Mouse (Mus musculus): ENCODE measurements at regions not wholly inside any gene's neighbourhood (a gene's known extent, or its start where the extent isn't known, plus 50 kb on each side); places are given as distances from the start of the nearest gene placed in this dataset.

DNA sequence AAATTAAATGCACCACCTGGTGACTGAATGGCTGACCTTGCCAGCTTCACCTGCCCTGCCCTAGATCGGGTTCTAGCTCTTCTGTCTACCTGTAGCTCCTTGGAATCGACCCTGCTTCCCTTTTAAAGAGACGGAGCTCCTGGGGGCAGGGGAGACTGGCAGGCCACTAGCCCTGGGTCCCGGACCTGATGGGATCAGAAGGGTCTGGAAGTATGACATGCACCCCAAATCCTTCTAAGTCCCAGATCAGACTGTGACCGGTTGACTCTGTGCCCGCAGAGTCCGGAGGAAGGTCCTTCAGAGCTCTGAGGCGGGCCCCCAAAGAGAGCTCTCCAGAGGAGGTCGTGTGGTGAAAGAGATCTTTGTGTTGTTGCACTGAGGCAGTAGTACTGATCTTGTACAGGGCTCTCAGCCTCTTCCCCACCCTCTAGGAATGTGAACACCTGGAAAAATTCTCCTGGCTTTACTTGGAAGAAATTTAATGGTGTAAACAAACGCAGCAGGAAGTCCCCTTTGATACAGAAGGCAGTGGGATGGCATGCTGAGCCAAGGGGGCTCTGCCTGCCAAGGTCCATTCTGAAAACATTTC, 259.2 kb upstream of the Nr2f2 start:
- TF ChIP-seq HCFC1 (IDR thresholded peaks at IDR 0.05; ENCODE audit: borderline replicate concordance, insufficient read depth, low read length) (no peak), MAFK (IDR thresholded peaks at IDR 0.05; ENCODE audit: insufficient read depth, low read depth, low read length) (no peak), ZNF384 (IDR thresholded peaks at IDR 0.05; ENCODE audit: low read depth, low read length) (no peak), CHD2 (IDR thresholded peaks at IDR 0.05; ENCODE audit: low read depth, low read length) (no peak)
